Mouse (Mus musculus) E14TG2a.4 (cell line): ENCODE data around the gene Antxr1.

Experiments
- CTCF ChIP-seq: conservative IDR thresholded peaks from 2 replicates; pipeline ENCODE4 v1.5.1; 2014; ENCODE audit warnings: low read length
- NANOG ChIP-seq: IDR thresholded peaks from 2 replicates; pipeline ENCODE4 v1.6.1; 2014; ENCODE audit warnings: borderline replicate concordance, low read length, mixed read lengths
- POU5F1 ChIP-seq: IDR thresholded peaks from 2 replicates; pipeline ENCODE4 v1.6.1; 2014; ENCODE audit warnings: low read length, borderline replicate concordance

DNA sequence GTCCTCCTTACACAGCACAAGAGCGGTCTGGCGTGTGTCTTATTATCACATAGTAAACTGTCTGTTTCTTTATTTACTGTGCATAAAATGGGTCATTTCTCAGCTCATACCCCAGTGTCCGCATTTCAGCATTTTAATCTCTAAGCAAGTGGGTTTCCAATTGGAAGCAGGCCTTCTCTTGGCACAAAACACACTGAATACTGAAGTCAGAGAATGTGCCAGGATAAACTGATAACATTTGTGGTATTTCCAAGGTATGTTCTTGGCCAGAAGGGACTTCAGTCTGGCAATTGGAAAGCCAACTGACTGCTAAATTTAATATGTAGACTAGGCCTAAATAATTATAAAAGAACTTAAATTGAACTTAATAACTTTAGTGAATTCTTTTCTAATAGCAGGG is 84.9 kb downstream of the Antxr1 start:
- TF ChIP-seq CTCF (no peak), POU5F1 (no peak), NANOG (no peak)
